Mouse (Mus musculus) MEL (cell line): ENCODE results near the gene Phf23. TPM values are rescaled to one million over a fixed set of nuclear protein-coding genes. Genes with fewer than 3 reads are reported as not detected.
A peak's percentile ranks its signal among the peaks of the same experiment; 100 is the strongest.

Source experiments
- DNase-seq: peaks from one replicate; pipeline ENCODE4 v3.0.0; 2011; ENCODE audit warnings: low read depth, low spot score
- H3K27ac ChIP-seq: 2 replicates; pipeline ENCODE4 v1.5.1; 2012; ENCODE audit warnings: low read depth, mild to moderate bottlenecking, control low read depth, low read length, moderate library complexity; ENCODE audit not compliant: control insufficient read depth
- H3K27me3 ChIP-seq, 2 experiments: fragments of 150-350 bp in 1 of 2; sonication (generic) in 1 of 2; 2 replicates each; pipeline ENCODE4 v1.6.1; 2012; ENCODE audit warnings: low read length in 2 of 2, mild to moderate bottlenecking in 2 of 2, improper control_type of control experiment in 1 of 2, moderate library complexity in 1 of 2; ENCODE audit not compliant: insufficient read depth in 2 of 2, control insufficient read depth in 1 of 2
- H3K36me3 ChIP-seq, 2 experiments: 2 replicates each; pipeline ENCODE4 v1.6.1; 2012 to 2014; ENCODE audit warnings: low read length in 2 of 2, improper control_type of control experiment in 1 of 2, inconsistent platforms in 1 of 2, mild to moderate bottlenecking in 1 of 2; ENCODE audit not compliant: insufficient read depth in 2 of 2, control insufficient read depth in 1 of 2
- H3K4me1 ChIP-seq, 2 experiments: fragments of 150-350 bp in 1 of 2; sonication (generic) in 1 of 2; 2 replicates each; pipeline ENCODE4 v1.6.1; 2012; ENCODE audit warnings: low read length in 2 of 2, improper control_type of control experiment in 1 of 2, mild to moderate bottlenecking in 1 of 2; ENCODE audit not compliant: insufficient read depth in 2 of 2, control insufficient read depth in 1 of 2
- H3K4me3 ChIP-seq, 2 experiments: fragments of 150-350 bp in 1 of 2; sonication (generic) in 1 of 2; 2 replicates each; pipeline ENCODE4 v1.5.1; 2012; ENCODE audit warnings: low read depth in 2 of 2, low read length in 2 of 2, mild to moderate bottlenecking in 2 of 2, moderate library complexity in 2 of 2, control low read depth in 1 of 2, improper control_type of control experiment in 1 of 2; ENCODE audit not compliant: control insufficient read depth in 1 of 2, insufficient read depth in 1 of 2
- H3K79me2 ChIP-seq: 2 replicates; pipeline ENCODE4 v1.6.1; 2012; ENCODE audit warnings: mild to moderate bottlenecking, low read length, moderate library complexity; ENCODE audit not compliant: control insufficient read depth, poor library complexity, insufficient read depth
- H3K9ac ChIP-seq: 2 replicates; pipeline ENCODE4 v1.6.1; 2012; ENCODE audit warnings: low read depth, mild to moderate bottlenecking, control low read depth, low read length, moderate library complexity; ENCODE audit not compliant: control insufficient read depth, poor library complexity, severe bottlenecking
- H3K9me3 ChIP-seq: fragments of 150-350 bp; sonication (generic); replicated peaks from 2 replicates; pipeline ENCODE4 v1.6.1; 2012; ENCODE audit warnings: mild to moderate bottlenecking, low read length, improper control_type of control experiment, moderate library complexity; ENCODE audit not compliant: insufficient read depth
- BHLHE40 ChIP-seq: IDR thresholded peaks from 2 replicates; pipeline ENCODE4 v1.6.1; 2012; ENCODE audit warnings: low read depth, mild to moderate bottlenecking, inconsistent platforms, low read length, improper control_type of control experiment, borderline replicate concordance
- CHD1 ChIP-seq: IDR thresholded peaks from 2 replicates; pipeline ENCODE4 v1.6.1; 2012; ENCODE audit warnings: low read depth, mild to moderate bottlenecking, inconsistent platforms, low read length, improper control_type of control experiment
- CHD2 ChIP-seq: IDR thresholded peaks from 2 replicates; pipeline ENCODE4 v1.6.1; 2011; ENCODE audit warnings: low read length, improper control_type of control experiment
- CTCF ChIP-seq, 3 experiments: IDR thresholded peaks in 2 of 3; conservative IDR thresholded peaks in 1 of 3; 2 replicates each; pipeline ENCODE4 v1.5.1; 2011 to 2012; ENCODE audit warnings: low read length in 3 of 3, low read depth in 2 of 3, mild to moderate bottlenecking in 2 of 3, improper control_type of control experiment in 1 of 3, inconsistent platforms in 1 of 3, mixed read lengths in 1 of 3, moderate library complexity in 1 of 3; ENCODE audit not compliant: control insufficient read depth in 1 of 3, insufficient read depth in 1 of 3, poor library complexity in 1 of 3, severe bottlenecking in 1 of 3
- E2F4 ChIP-seq: IDR thresholded peaks from 2 replicates; pipeline ENCODE4 v1.6.1; 2011; ENCODE audit warnings: low read depth, low read length, improper control_type of control experiment, borderline replicate concordance
- ELF1 ChIP-seq: IDR thresholded peaks from 2 replicates; pipeline ENCODE4 v1.6.1; 2014; ENCODE audit warnings: low read depth, mild to moderate bottlenecking, inconsistent platforms, low read length, improper control_type of control experiment, moderate library complexity
- EP300 ChIP-seq, 2 experiments: IDR thresholded peaks; 2 replicates each; pipeline ENCODE4 v1.6.1; 2011; ENCODE audit warnings: improper control_type of control experiment in 2 of 2, low read length in 2 of 2, low read depth in 1 of 2, mild to moderate bottlenecking in 1 of 2
- ETS1 ChIP-seq: IDR thresholded peaks from 2 replicates; pipeline ENCODE4 v1.6.1; 2012; ENCODE audit warnings: low read depth, mild to moderate bottlenecking, inconsistent platforms, low read length, improper control_type of control experiment, moderate library complexity
- GABPA ChIP-seq: IDR thresholded peaks from 2 replicates; pipeline ENCODE4 v1.6.1; 2012; ENCODE audit warnings: low read depth, mild to moderate bottlenecking, inconsistent platforms, low read length, improper control_type of control experiment, moderate library complexity
- GATA1 ChIP-seq: IDR thresholded peaks from 2 replicates; pipeline ENCODE4 v1.6.1; 2011; ENCODE audit warnings: low read depth, low read length, improper control_type of control experiment
- HCFC1 ChIP-seq: IDR thresholded peaks from 2 replicates; pipeline ENCODE4 v1.6.1; 2012; ENCODE audit warnings: low read depth, mild to moderate bottlenecking, inconsistent platforms, low read length, improper control_type of control experiment, moderate library complexity
- JUND ChIP-seq: IDR thresholded peaks from 2 replicates; pipeline ENCODE4 v1.6.1; 2011; ENCODE audit warnings: low read depth, mild to moderate bottlenecking, improper control_type of control experiment, low read length
- MAFK ChIP-seq: IDR thresholded peaks from 2 replicates; pipeline ENCODE4 v1.6.1; 2011; ENCODE audit warnings: low read depth, mild to moderate bottlenecking, low read length, improper control_type of control experiment, borderline replicate concordance
- MAZ ChIP-seq: IDR thresholded peaks from 2 replicates; pipeline ENCODE4 v1.6.1; 2012; ENCODE audit warnings: low read depth, mild to moderate bottlenecking, inconsistent platforms, low read length, improper control_type of control experiment
- MEF2A ChIP-seq: IDR thresholded peaks from 2 replicates; pipeline ENCODE4 v1.6.1; 2014; ENCODE audit warnings: low read depth, mild to moderate bottlenecking, inconsistent platforms, low read length, improper control_type of control experiment; ENCODE audit not compliant: poor library complexity, insufficient replicate concordance, severe bottlenecking; ENCODE audit errors: extremely low read depth
- MXI1 ChIP-seq: IDR thresholded peaks from 2 replicates; pipeline ENCODE4 v1.6.1; 2011; ENCODE audit warnings: mild to moderate bottlenecking, low read depth, low read length, improper control_type of control experiment
- MYB ChIP-seq: IDR thresholded peaks from 2 replicates; pipeline ENCODE4 v1.6.1; 2011; ENCODE audit warnings: mild to moderate bottlenecking, low read depth, low read length, improper control_type of control experiment
- MYC ChIP-seq: IDR thresholded peaks from 2 replicates; pipeline ENCODE4 v1.6.1; 2011; ENCODE audit warnings: low read depth, mild to moderate bottlenecking, low read length, improper control_type of control experiment, moderate library complexity
- POLR2AphosphoS2 ChIP-seq: IDR thresholded peaks from 2 replicates; pipeline ENCODE4 v1.6.1; 2011; ENCODE audit warnings: low read length, improper control_type of control experiment
- RAD21 ChIP-seq: IDR thresholded peaks from 2 replicates; pipeline ENCODE4 v1.6.1; 2011; ENCODE audit warnings: mild to moderate bottlenecking, low read depth, low read length, improper control_type of control experiment
- RCOR1 ChIP-seq: IDR thresholded peaks from 2 replicates; pipeline ENCODE4 v1.6.1; 2012; ENCODE audit warnings: low read depth, mild to moderate bottlenecking, inconsistent platforms, low read length, improper control_type of control experiment
- SIN3A ChIP-seq: IDR thresholded peaks from 2 replicates; pipeline ENCODE4 v1.6.1; 2012; ENCODE audit warnings: low read length, improper control_type of control experiment, inconsistent platforms
- SMC3 ChIP-seq: IDR thresholded peaks from 2 replicates; pipeline ENCODE4 v1.6.1; 2011; ENCODE audit warnings: low read depth, low read length, improper control_type of control experiment
- TBP ChIP-seq: IDR thresholded peaks from 2 replicates; pipeline ENCODE4 v1.8.0; 2011; ENCODE audit warnings: low read depth, low read length, improper control_type of control experiment
- UBTF ChIP-seq: IDR thresholded peaks from 2 replicates; pipeline ENCODE4 v1.6.1; 2012; ENCODE audit warnings: low read depth, mild to moderate bottlenecking, inconsistent platforms, low read length, improper control_type of control experiment, moderate library complexity, borderline replicate concordance; ENCODE audit not compliant: insufficient read depth
- USF2 ChIP-seq, 2 experiments: IDR thresholded peaks; 2 replicates each; pipeline ENCODE4 v1.6.1; 2011 to 2012; ENCODE audit warnings: improper control_type of control experiment in 2 of 2, low read length in 2 of 2, borderline replicate concordance in 1 of 2, inconsistent platforms in 1 of 2, low read depth in 1 of 2, mild to moderate bottlenecking in 1 of 2; ENCODE audit not compliant: insufficient read depth in 1 of 2
- ZC3H11A ChIP-seq: IDR thresholded peaks from 2 replicates; pipeline ENCODE4 v1.6.1; 2012; ENCODE audit warnings: low read depth, mild to moderate bottlenecking, inconsistent platforms, low read length, improper control_type of control experiment
- ZKSCAN1 ChIP-seq: IDR thresholded peaks from 2 replicates; pipeline ENCODE4 v1.6.1; 2012; ENCODE audit warnings: low read depth, mild to moderate bottlenecking, inconsistent platforms, low read length, improper control_type of control experiment, moderate library complexity
- ZMIZ1 ChIP-seq: IDR thresholded peaks from 2 replicates; pipeline ENCODE4 v1.6.1; 2012; ENCODE audit warnings: low read depth, mild to moderate bottlenecking, inconsistent platforms, low read length, improper control_type of control experiment, moderate library complexity
- ZNF384 ChIP-seq: IDR thresholded peaks from 2 replicates; pipeline ENCODE4 v1.6.1; 2012; ENCODE audit warnings: low read depth, mild to moderate bottlenecking, inconsistent platforms, low read length, improper control_type of control experiment
- polyA plus RNA-seq, 2 experiments: library from polyadenylated mRNA; stranded (reverse) in 1 of 2; unstranded in 1 of 2; fragments of >175 nt in 1 of 2; fragments of >200 nt in 1 of 2; gene quantifications; 2 replicates each; pipeline versions ENCODE4 v1.2.1 to v1.2.4; 2012; ENCODE audit warnings: low replicate concordance in 2 of 2, low read depth in 1 of 2; ENCODE audit not compliant: insufficient read length in 2 of 2, insufficient read depth in 1 of 2, missing spikeins in 1 of 2
- total RNA-seq: library from RNA; depleted of rRNA; stranded (reverse); fragments of 300-350 nt; gene quantifications from 2 replicates; pipeline ENCODE4 v1.2.3, GENCODE M21; 2012

The Phf23 gene
- total and polyA plus RNA-seq, 3 experiments, result 108 to 112 TPM; not detected in 1

DNA sequence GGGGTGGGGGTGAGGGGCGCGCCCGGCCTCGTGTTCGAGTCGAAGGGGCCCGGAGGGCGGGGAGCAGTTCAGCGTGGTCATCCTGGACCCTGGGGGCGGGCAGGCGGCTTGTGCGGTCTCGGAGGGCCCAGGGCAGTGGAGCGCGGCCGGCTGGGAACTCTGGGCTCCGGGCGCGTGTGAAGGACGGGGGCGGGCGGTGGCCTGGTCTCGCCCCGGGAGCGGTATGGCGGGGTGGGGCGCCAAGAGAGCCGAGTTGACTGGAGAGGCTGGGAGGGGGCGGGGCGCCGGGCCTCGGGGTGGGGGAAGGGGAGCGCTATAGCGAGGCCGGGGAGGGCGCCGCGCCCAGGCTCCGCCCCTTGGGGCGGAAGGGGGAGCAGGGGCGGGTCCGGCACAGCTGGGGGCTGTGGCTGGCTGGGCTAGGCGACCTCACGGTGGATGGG lies 1.5 kb downstream of the Phf23 start (continued):
- no peak for TF ChIP-seq CTCF (IDR thresholded peaks at IDR 0.05 in 2 of 3, conservative IDR thresholded peaks at IDR 0.05 in 1 of 3; ENCODE audit: control insufficient read depth in 1 of 3, insufficient read depth in 1 of 3, low read depth in 2 of 3, low read length in 3 of 3, poor library complexity in 1 of 3, severe bottlenecking in 1 of 3)
- TF ChIP-seq TBP, result no peak
- TF ChIP-seq ELF1, result no peak
- no peak for TF ChIP-seq MEF2A
- TF ChIP-seq ETS1, result no peak
- TF ChIP-seq USF2 (IDR thresholded peaks at IDR 0.05; ENCODE audit: borderline replicate concordance in 1 of 2, insufficient read depth in 1 of 2, low read depth in 1 of 2, low read length in 2 of 2), result no peak
- TF ChIP-seq HCFC1, result peak; percentile 33
- no peak for TF ChIP-seq GABPA
- TF ChIP-seq CHD1, result no peak
- no peak for TF ChIP-seq RAD21
- TF ChIP-seq BHLHE40, result 0 out of 2 replicates have a peak, but pooled peaks have one; percentile 20
- no peak for TF ChIP-seq ZKSCAN1
- TF ChIP-seq MAZ, result no peak; the same call in 1 of the 2 replicates
- no peak for TF ChIP-seq MYB

DNA sequence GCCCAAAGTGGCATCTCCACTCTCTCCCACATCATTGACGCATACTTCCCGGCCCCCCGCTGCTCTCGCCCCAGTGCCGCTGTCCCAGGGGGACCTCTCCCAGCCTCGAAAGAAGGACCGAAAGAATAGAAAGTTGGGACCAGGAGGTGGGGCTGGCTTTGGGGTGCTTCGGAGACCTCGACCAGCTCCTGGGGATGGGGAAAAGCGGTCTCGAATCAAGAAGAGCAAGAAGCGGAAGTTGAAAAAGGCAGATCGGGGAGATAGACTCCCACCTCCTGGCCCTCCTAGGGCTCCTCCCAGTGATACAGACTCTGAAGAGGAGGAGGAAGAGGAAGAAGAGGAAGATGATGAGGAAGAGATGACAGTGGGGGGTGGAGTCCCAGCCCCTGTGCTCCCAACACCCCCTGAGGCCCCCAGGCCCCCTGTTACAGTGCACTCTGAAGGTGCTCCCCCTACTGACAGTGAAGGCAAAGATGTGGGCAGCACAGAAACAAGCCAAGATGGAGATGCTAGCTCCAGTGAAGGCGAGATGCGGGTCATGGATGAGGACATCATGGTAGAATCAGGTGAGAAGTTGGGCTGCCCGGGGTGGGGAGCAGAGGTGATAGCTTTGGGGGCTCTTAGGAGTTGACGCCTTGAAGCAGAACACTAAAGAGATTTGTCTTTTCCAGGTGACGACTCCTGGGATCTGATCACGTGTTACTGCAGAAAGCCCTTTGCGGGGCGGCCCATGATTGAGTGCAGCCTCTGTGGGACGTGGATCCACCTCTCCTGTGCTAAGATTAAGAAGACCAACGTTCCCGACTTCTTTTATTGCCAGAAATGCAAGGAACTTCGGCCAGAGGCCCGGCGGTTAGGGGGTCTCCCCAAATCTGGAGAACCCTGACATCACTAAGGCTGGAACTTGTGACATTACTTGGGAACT lies 3.3 kb downstream of the Phf23 start:
- H3K36me3 ChIP-seq, result peaks cover 8 to 47% of the 10 kb centered on the region in 2 experiments
- TF ChIP-seq JUND (no peak), ELF1 (peak; percentile 79), ZNF384 (no peak), CHD2 (no peak), GABPA (no peak), USF2 (IDR thresholded peaks at IDR 0.05; ENCODE audit: borderline replicate concordance in 1 of 2, insufficient read depth in 1 of 2, low read depth in 1 of 2, low read length in 2 of 2) (no peak), ZMIZ1 (no peak), ZKSCAN1 (no peak), SMC3 (no peak), MYC (peak; percentile 47; the same call in 1 of the 2 replicates), BHLHE40 (peak; percentile 32; the same call in 1 of the 2 replicates), SIN3A (peak; percentile 81), MAFK (no peak), MAZ (peak; percentile 87), MYB (no peak), MXI1 (no peak; the same call in 1 of the 2 replicates), UBTF (no peak), EP300 (IDR thresholded peaks at IDR 0.05; ENCODE audit: low read depth in 1 of 2, low read length in 2 of 2) (peak; percentile 62 to 68; a peak in 3 of 4 replicates), POLR2AphosphoS2 (no peak; the same call in 1 of the 2 replicates), RCOR1 (peak; percentile 56; the same call in 1 of the 2 replicates), CTCF (IDR thresholded peaks at IDR 0.05 in 2 of 3, conservative IDR thresholded peaks at IDR 0.05 in 1 of 3; ENCODE audit: control insufficient read depth in 1 of 3, insufficient read depth in 1 of 3, low read depth in 2 of 3, low read length in 3 of 3, poor library complexity in 1 of 3, severe bottlenecking in 1 of 3) (peak; percentile 36 to 47 (median 38); a peak in 5 of 6 replicates), E2F4 (no peak), GATA1 (peak; percentile 85), ZC3H11A (no peak)

More for the DNA sequence above, 3.3 kb downstream of the Phf23 start:
- Histone ChIP-seq H3K9me3 (no peaks in the 10 kb centered on the region), H3K9ac (peak overlapping the region; percentile 47), H3K27me3 (no peaks in the 10 kb centered on the region), H3K27ac (peak overlapping the region; percentile 83), H3K4me3 (peak overlapping the region in 1 of 2 experiments; percentile 17; a peak in 2 of 4 replicates), H3K79me2 (peaks cover 50% of the 10 kb centered on the region), H3K4me1 (peaks cover 16 to 41% of the 10 kb centered on the region in 2 experiments)
- peak; percentile 90 for DNase-seq
